Mouse (Mus musculus) liver, postnatal 0 days (tissue): ENCODE measurements around the gene Obp2a.
A peak's percentile ranks its signal among the peaks of the same experiment; 100 is the strongest.

Source experiments
- CTCF ChIP-seq: sonication (generic); IDR thresholded peaks from 2 replicates; pipeline ENCODE4 v1.5.1; 2016; ENCODE audit warnings: antibody characterized with exemption, low read depth
- EP300 ChIP-seq: IDR thresholded peaks from 2 replicates; pipeline ENCODE4 v1.6.1; 2016; ENCODE audit warnings: antibody characterized with exemption, low read depth, mild to moderate bottlenecking

DNA sequence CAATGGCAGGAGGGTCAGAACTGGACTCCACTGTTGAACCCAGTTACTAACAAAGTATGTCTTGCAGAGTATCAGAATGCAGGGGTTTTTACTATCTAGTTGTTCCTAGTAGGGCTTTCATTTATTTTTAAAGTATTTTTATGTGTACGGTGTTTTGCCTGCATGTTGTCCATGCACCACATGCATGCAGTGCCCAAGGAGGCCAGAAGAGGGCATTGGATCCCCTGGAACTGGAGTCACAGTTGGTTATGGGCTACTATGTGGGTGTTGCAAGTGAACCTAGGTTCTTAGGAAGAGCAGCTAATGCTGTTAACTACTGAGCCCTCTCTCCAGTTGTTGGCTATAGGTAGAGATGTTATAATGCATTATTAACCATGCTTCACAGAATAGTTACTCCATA, 36.3 kb upstream of the Obp2a start:
- TF ChIP-seq CTCF, result peak; percentile 67
- TF ChIP-seq EP300, result no peak
